Mouse (Mus musculus) activated CD4-positive, CD25-positive, alpha-beta regulatory T cell, adult 9 weeks (primary cell): ENCODE results near the gene Pdia2. TPM values are rescaled to one million over a fixed set of nuclear protein-coding genes. Genes with fewer than 3 reads are reported as not detected.

Experiments used
- polyA plus RNA-seq: library from polyadenylated mRNA; unstranded; fragments of 100-300 nt; shearing (Covaris generic); gene quantifications from one replicate; pipeline ENCODE4 v1.2.1, GENCODE M21; 2017

Pdia2 gene
- not detected for polyA plus RNA-seq

DNA sequence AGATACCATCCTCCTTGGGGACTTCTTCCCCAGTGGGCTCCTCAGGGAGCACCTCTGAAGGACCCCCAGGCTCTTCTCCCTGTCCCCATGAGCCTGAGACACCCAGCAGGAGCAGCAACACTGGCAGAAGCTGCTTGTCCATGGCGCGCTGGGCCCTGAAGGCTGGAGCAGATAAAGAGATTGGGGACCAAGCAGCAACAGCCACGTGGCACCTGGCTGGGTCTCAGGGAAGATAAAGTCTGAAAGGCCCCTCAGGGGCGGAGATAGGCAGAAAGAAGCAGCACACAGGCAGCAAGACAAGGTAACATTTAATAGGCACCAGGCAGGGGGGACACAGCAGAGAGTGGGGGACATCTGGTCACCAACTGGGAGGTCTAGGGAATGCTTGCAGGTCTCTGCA is at the start of gene Pdia2:
Gene Pdia2 (minus strand): TSS at position 196 of the 400 bp plus-strand sequence.

GRCm38 (mm10) chr17:26244101-26244841 is 45.4 kb upstream of the Pdia2 start, which contains the start of gene Fam234a:
Gene Fam234a, minus strand, starts transcription at chr17:26244242.

DNA sequence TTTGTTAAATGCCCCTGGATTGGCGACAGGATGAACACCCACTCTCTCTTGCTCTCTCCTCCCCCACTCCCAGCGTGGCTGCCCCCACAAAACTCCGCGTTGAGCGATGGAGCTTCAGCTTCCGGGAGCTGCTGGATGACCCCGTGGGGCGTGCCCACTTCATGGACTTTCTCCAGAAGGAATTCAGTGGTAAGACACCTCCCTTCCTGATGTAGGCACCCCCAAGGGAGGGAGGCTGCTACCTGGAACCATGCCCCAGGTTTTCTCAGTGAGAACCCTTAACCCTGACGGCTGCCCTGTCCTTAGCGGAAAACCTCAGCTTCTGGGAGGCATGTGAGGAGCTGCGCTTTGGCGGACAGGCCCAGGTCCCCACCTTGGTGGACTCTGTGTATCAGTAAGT is 8.8 kb upstream of the Pdia2 start, which contains the start of gene Arhgdig:
Gene Arhgdig (minus strand): TSS at position 101 of the 400 bp plus-strand sequence.

GRCm38 (mm10) chr17:26202737-26203136 is 3.9 kb upstream of the Pdia2 start, which contains the start of gene Rgs11:
Gene Rgs11, plus strand, starts transcription at chr17:26202951.

Other genes with a start within 250 kb of the Pdia2 start
- not detected for gene A930017K11Rik, start 246.5 kb downstream of the Pdia2 start, polyA plus RNA-seq
- 22.0 TPM for gene Capn15, start 213.3 kb downstream of the Pdia2 start, polyA plus RNA-seq
- gene Rab11fip3, start 129.5 kb downstream of the Pdia2 start, polyA plus RNA-seq: 2.0 TPM
- gene Decr2, start 108.8 kb downstream of the Pdia2 start, polyA plus RNA-seq: 37.5 TPM
- gene Nme4, start 103.5 kb downstream of the Pdia2 start, polyA plus RNA-seq: 0.89 TPM
- gene Tmem8, start 85.8 kb downstream of the Pdia2 start, polyA plus RNA-seq: 4.4 TPM
- 82.4 TPM for gene Mrpl28, start 75.6 kb downstream of the Pdia2 start, polyA plus RNA-seq
- 7.7 TPM for gene Axin1, start 60.4 kb downstream of the Pdia2 start, polyA plus RNA-seq
- gene Rgs11, start 3.9 kb upstream of the Pdia2 start, polyA plus RNA-seq: 8.3 TPM
- not detected for gene Arhgdig, start 8.7 kb upstream of the Pdia2 start, polyA plus RNA-seq
- gene Fam234a, start 45.2 kb upstream of the Pdia2 start, polyA plus RNA-seq: 26.4 TPM
- gene Luc7l, start 53.8 kb upstream of the Pdia2 start, polyA plus RNA-seq: 108 TPM
- not detected for gene Neurl1b, start 215.7 kb upstream of the Pdia2 start, polyA plus RNA-seq